In the genomic region with DNA sequence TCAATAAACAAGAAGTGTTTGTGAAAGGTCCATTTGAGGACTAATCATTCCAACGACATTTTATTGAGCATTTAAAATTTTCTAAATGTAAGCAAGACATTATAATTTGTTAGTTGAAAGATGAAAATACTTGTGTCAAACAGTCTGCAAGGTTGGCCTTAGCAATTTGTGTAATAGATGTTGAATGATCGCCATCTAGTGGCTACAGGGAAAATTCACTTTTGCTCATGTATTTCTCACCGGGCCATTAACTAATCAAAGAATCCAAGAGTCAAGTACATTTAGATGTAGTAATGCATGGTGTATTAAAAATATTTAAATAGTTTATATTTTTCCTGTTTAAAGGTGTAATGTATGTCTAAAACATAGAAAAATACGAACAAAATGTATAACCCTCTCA, we compare ENCODE assay signal across 8 mouse cellular contexts. TPM values are rescaled to one million over a fixed set of nuclear protein-coding genes. Genes with fewer than 3 reads are reported as not detected.
A peak's percentile ranks its signal among the peaks of the same experiment; 100 is the strongest.
DNase-seq lines count a peak whose midpoint lies in the region; ATAC-seq lines count a peak whose summit lies in the region.

No protein-coding gene starts in this region.

- peak; percentile 53; the same call in 1 of the 2 replicates for ATAC-seq in forebrain, embryonic 11.5 days (replicated peaks; ENCODE audit: low FRiP score)
- ATAC-seq in neural tube, embryonic 13.5 days (ENCODE audit: low read depth), result 0 out of 2 replicates have a peak, but pooled peaks have one; percentile 50
- ATAC-seq in hindbrain, embryonic 14.5 days (ENCODE audit: low FRiP score), result peak; percentile 51; the same call in 1 of the 2 replicates

- H3K36me3 ChIP-seq in forebrain, embryonic 11.5 days (ENCODE audit: control insufficient read depth, insufficient read depth, low read length), result no peaks in the 10 kb centered on the region
- H3K36me3 ChIP-seq in forebrain, embryonic 10.5 days (replicated peaks), result no peaks in the 10 kb centered on the region
- no peaks in the 10 kb centered on the region for H3K36me3 ChIP-seq in neural tube, embryonic 13.5 days
- no peaks in the 10 kb centered on the region for H3K36me3 ChIP-seq in hindbrain, embryonic 14.5 days (replicated peaks; ENCODE audit: control insufficient read depth, insufficient read depth)

- no peaks in the 10 kb centered on the region for H3K27me3 ChIP-seq in forebrain, embryonic 11.5 days (ENCODE audit: control insufficient read depth, insufficient read depth, low read length)
- no peaks in the 10 kb centered on the region for H3K27me3 ChIP-seq in forebrain, embryonic 10.5 days (ENCODE audit: poor library complexity, severe bottlenecking)
- H3K27me3 ChIP-seq in neural tube, embryonic 13.5 days, result 0 out of 2 replicates have a peak, but pooled peaks cover 8% of the 10 kb centered on the region
- H3K27me3 ChIP-seq in hindbrain, embryonic 14.5 days (ENCODE audit: control insufficient read depth, insufficient read depth, low read length), result no peaks in the 10 kb centered on the region

- H3K9me3 ChIP-seq in forebrain, embryonic 11.5 days (ENCODE audit: control insufficient read depth, low read length), result no peaks in the 10 kb centered on the region
- no peaks in the 10 kb centered on the region for H3K9me3 ChIP-seq in forebrain, embryonic 10.5 days
- no peaks in the 10 kb centered on the region for H3K9me3 ChIP-seq in neural tube, embryonic 13.5 days
- no peaks in the 10 kb centered on the region for H3K9me3 ChIP-seq in hindbrain, embryonic 14.5 days (ENCODE audit: control insufficient read depth, low read length)

- H3K27ac ChIP-seq in forebrain, embryonic 11.5 days (ENCODE audit: low read depth, low read length), result no peak overlapping the region
- H3K27ac ChIP-seq in forebrain, embryonic 10.5 days, result no peak overlapping the region
- H3K27ac ChIP-seq in neural tube, embryonic 13.5 days (replicated peaks), result no peak overlapping the region
- H3K27ac ChIP-seq in hindbrain, embryonic 14.5 days, result no peak overlapping the region

- H3K4me2 ChIP-seq in forebrain, embryonic 11.5 days (ENCODE audit: low read depth, low read length, severe bottlenecking), result no peak overlapping the region
- H3K4me2 ChIP-seq in neural tube, embryonic 13.5 days, result no peak overlapping the region
- H3K4me2 ChIP-seq in hindbrain, embryonic 14.5 days (replicated peaks), result no peak overlapping the region

- DNase-seq in forebrain, embryonic 11.5 days (ENCODE audit: low spot score), result no peak
- DNase-seq in forebrain, embryonic 10.5 days (ENCODE audit: extremely low spot score, low spot score), result no peak
- DNase-seq in neural tube, embryonic 10.5 days (ENCODE audit: extremely low spot score, low spot score), result no peak
- peak; percentile 46 to 48 for DNase-seq in cerebellum, adult 18-20 months
- peak; percentile 90 for DNase-seq in hindbrain, embryonic 14.5 days (ENCODE audit: low spot score)
- peak; percentile 66 for DNase-seq in mesoderm, embryonic 11.5 days (ENCODE audit: low read depth, low spot score)
- no peak for DNase-seq in gastrocnemius, postnatal 25 days

- no peaks in the 10 kb centered on the region for H3K4me1 ChIP-seq in forebrain, embryonic 11.5 days (replicated peaks; ENCODE audit: control insufficient read depth, insufficient read depth, low read length)
- no peaks in the 10 kb centered on the region for H3K4me1 ChIP-seq in forebrain, embryonic 10.5 days
- H3K4me1 ChIP-seq in neural tube, embryonic 13.5 days (replicated peaks), result no peaks in the 10 kb centered on the region
- H3K4me1 ChIP-seq in hindbrain, embryonic 14.5 days (replicated peaks; ENCODE audit: control insufficient read depth, insufficient read depth, low read length), result no peaks in the 10 kb centered on the region

- no peak overlapping the region for H3K4me3 ChIP-seq in forebrain, embryonic 11.5 days (ENCODE audit: low read depth, low read length)
- no peak overlapping the region for H3K4me3 ChIP-seq in forebrain, embryonic 10.5 days
- H3K4me3 ChIP-seq in neural tube, embryonic 13.5 days, result no peak overlapping the region
- H3K4me3 ChIP-seq in hindbrain, embryonic 14.5 days (replicated peaks; ENCODE audit: low read length), result no peak overlapping the region

- H3K9ac ChIP-seq in forebrain, embryonic 11.5 days (ENCODE audit: low read length), result no peak overlapping the region
- H3K9ac ChIP-seq in neural tube, embryonic 13.5 days, result no peak overlapping the region
- H3K9ac ChIP-seq in hindbrain, embryonic 14.5 days, result no peak overlapping the region

- WGBS in forebrain, embryonic 11.5 days, result 9% methylated on average over 4 of the region's 4 CpGs
- 8% methylated on average over 4 of the region's 4 CpGs for whole genome bisulfite sequencing in forebrain, embryonic 10.5 days
- 10% methylated on average over 4 of the region's 4 CpGs for WGBS in neural tube, embryonic 13.5 days
- 8% methylated on average over 4 of the region's 4 CpGs for whole genome bisulfite sequencing in hindbrain, embryonic 14.5 days

RNA-seq across cellular contexts. Expression of a gene that starts 11.0 kb away (rescaled TPM):
- 235 and 245 TPM in 2 replicates for polyA plus RNA-seq in forebrain, embryonic 11.5 days (2014; fragmentation: Nextera tagmentation; extraction: Ambion mirVana)
- polyA plus RNA-seq in forebrain, embryonic 10.5 days (2016; fragmentation: Nextera tagmentation; extraction: Ambion mirVana), result 240 and 241 TPM in 2 replicates
- polyA plus RNA-seq in neural tube, embryonic 13.5 days (2015; fragmentation: Nextera tagmentation; extraction: Ambion mirVana), result 175 and 185 TPM in 2 replicates
- 177 and 191 TPM in 2 replicates for polyA plus RNA-seq in hindbrain, embryonic 14.5 days (2014; fragmentation: Nextera tagmentation; extraction: Ambion mirVana)
- 10 to 100 TPM; 74.4 to 78.2 TPM for total RNA-seq in gastrocnemius, postnatal 25 days (2021)

RNA-seq across cellular contexts. Expression of a gene that starts 30.4 kb away (rescaled TPM):
- 44.5 and 46.4 TPM in 2 replicates for polyA plus RNA-seq in forebrain, embryonic 11.5 days (2014; fragmentation: Nextera tagmentation; extraction: Ambion mirVana)
- 67.2 and 69.5 TPM in 2 replicates for polyA plus RNA-seq in forebrain, embryonic 10.5 days (2016; fragmentation: Nextera tagmentation; extraction: Ambion mirVana)
- polyA plus RNA-seq in neural tube, embryonic 13.5 days (2015; fragmentation: Nextera tagmentation; extraction: Ambion mirVana), result 17.3 and 18.8 TPM in 2 replicates
- polyA plus RNA-seq in hindbrain, embryonic 14.5 days (2014; fragmentation: Nextera tagmentation; extraction: Ambion mirVana), result 12.5 and 12.9 TPM in 2 replicates
- total RNA-seq in gastrocnemius, postnatal 25 days (2021), result 10 to 100 TPM; 10.4 to 11.0 TPM

Comparison
In these comparisons a context has a peak if more than half of its experiments do, and no peak if none do; other contexts are left out.
1. DNase-seq: peak in cerebellum, adult 18-20 months (2 of 2), hindbrain, embryonic 14.5 days (single experiment) and mesoderm, embryonic 11.5 days (single experiment); none in forebrain, embryonic 11.5 days (single experiment), forebrain, embryonic 10.5 days (single experiment), neural tube, embryonic 10.5 days (single experiment) and gastrocnemius, postnatal 25 days (single experiment).
2. Peak in every context shown above with its lines, with median percentiles within 50 percentile points of each other: ATAC-seq.